10 mouse cellular contexts compared by ENCODE assay signal in the genomic region with DNA sequence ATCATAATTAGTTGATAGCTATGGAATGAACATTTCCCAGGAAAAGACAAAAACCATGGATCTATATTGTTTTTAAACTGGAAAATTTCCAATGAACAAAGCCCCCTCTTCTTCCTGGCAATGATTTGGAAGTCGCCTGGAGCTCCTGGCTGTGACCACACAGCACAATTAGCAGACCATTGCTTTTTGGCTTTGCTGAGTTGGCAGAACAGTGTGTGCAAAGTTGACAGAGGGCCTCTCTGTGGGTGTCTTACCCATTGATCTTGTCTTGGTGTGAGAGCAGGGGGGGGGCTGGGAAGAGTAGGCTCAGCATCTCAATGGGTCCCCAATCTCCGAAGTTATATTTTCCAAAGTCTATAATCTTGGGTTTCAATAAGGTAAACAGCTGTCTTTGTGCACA.
"Had no signal": no experiment of that assay in that cellular context is flagged by ENCODE, and none has a peak within 500 bp of the region (broad histone marks: within the 10 kb centered on the region; RNA-seq: fewer than 3 reads in every experiment).

No protein-coding gene starts in this region.

- ATAC-seq: midbrain, embryonic 15.5 days had no signal

- DNase-seq: kidney, adult 8-10 months; kidney, postnatal 10 days; kidney, postnatal 4 days; liver, embryonic 13.5 days; lung, adult 2 months; lung, postnatal 14 days; lung, postnatal 4 days; thymus, adult 18-20 months; thymus, postnatal 36 days had no signal
